In the genomic region with DNA sequence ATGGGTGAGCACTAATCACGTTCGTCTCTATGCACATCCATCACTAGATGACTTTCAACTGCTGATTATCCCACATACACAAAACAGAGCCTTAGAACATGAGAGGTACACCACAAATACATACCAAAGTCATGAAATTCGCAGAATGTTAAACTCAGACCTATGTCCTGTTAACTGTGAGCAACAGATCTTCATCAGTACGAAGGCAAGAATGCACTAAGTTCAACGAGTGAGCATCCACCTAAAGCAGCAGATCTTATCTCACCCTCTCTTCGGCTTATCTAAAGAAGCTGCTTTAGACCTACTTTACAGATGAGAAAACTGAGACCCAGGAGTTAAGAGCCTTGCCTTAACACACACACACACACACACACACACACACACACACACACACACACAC, we compare ENCODE assay signal across 13 mouse cellular contexts. TPM values are rescaled to one million over a fixed set of nuclear protein-coding genes. Genes with fewer than 3 reads are reported as not detected.
DNase-seq lines count a peak whose midpoint lies in the region; ATAC-seq and TF ChIP-seq lines count a peak whose summit lies in the region.
"Had no signal": no experiment of that assay in that cellular context is flagged by ENCODE, and none has a peak within 500 bp of the region (broad histone marks: within the 10 kb centered on the region; RNA-seq: fewer than 3 reads in every experiment).

No protein-coding gene starts in this region.

- H3K9me3 ChIP-seq in heart, embryonic 14.5 days (ENCODE audit: control insufficient read depth, low read length) = no peaks in the 10 kb centered on the region
- H3K9me3 ChIP-seq in lung, postnatal 0 days (ENCODE audit: low read length) = no peaks in the 10 kb centered on the region
- H3K9me3 ChIP-seq in liver, postnatal 0 days (ENCODE audit: low read length) = no peaks in the 10 kb centered on the region
- H3K9me3 ChIP-seq in intestine, embryonic 16.5 days (ENCODE audit: control insufficient read depth, low read length) = no peaks in the 10 kb centered on the region
- H3K9me3 ChIP-seq: liver, embryonic 15.5 days; midbrain, embryonic 15.5 days had no signal

- H3K27me3 ChIP-seq in heart, embryonic 14.5 days (ENCODE audit: control insufficient read depth, insufficient read depth, low read length) = peaks cover 7% of the 10 kb centered on the region; the same call in 1 of the 2 replicates
- 0 out of 2 replicates have a peak, but pooled peaks cover 4% of the 10 kb centered on the region for H3K27me3 ChIP-seq in lung, postnatal 0 days (replicated peaks; ENCODE audit: insufficient read depth, low read length)
- H3K27me3 ChIP-seq in liver, postnatal 0 days (ENCODE audit: insufficient read depth, low read length) = peaks cover 27% of the 10 kb centered on the region
- H3K27me3 ChIP-seq in intestine, embryonic 16.5 days (replicated peaks; ENCODE audit: control insufficient read depth, insufficient read depth, low read length) = peaks cover 11% of the 10 kb centered on the region; the same call in 1 of the 2 replicates

- peak overlapping the region; percentile 79 for H3K4me2 ChIP-seq in heart, embryonic 14.5 days (ENCODE audit: low read length)
- H3K4me2 ChIP-seq in lung, postnatal 0 days (replicated peaks; ENCODE audit: low read depth, low read length) = peak overlapping the region; percentile 88; the same call in 1 of the 2 replicates
- peak overlapping the region; percentile 66 for H3K4me2 ChIP-seq in liver, postnatal 0 days (ENCODE audit: low read depth, low read length)
- no peak overlapping the region for H3K4me2 ChIP-seq in intestine, embryonic 16.5 days (ENCODE audit: low read depth, low read length)
- H3K4me2 ChIP-seq: midbrain, embryonic 15.5 days had no signal

- H3K27ac ChIP-seq in heart, embryonic 14.5 days (replicated peaks in 1 of 2; ENCODE audit: control insufficient read depth in 1 of 2, insufficient read depth in 1 of 2, low read depth in 2 of 2, low read length in 2 of 2) = no peak overlapping the region
- H3K27ac ChIP-seq in lung, postnatal 0 days (ENCODE audit: low read length) = no peak overlapping the region
- H3K27ac ChIP-seq in brown adipose tissue, adult 24 weeks (replicated peaks; ENCODE audit: low read depth, low read length) = peak overlapping the region; percentile 79
- no peak overlapping the region for H3K27ac ChIP-seq in liver, postnatal 0 days (ENCODE audit: low read depth)
- no peak overlapping the region for H3K27ac ChIP-seq in intestine, embryonic 16.5 days (ENCODE audit: low read length)
- H3K27ac ChIP-seq: left cerebral cortex, adult 2 months; liver, embryonic 15.5 days; midbrain, embryonic 15.5 days had no signal

- TF ChIP-seq EP300 in lung, postnatal 0 days (IDR thresholded peaks at IDR 0.05) = no peak
- TF ChIP-seq EP300 in liver, postnatal 0 days (IDR thresholded peaks at IDR 0.05; ENCODE audit: low read depth) = no peak

- H3K36me3 ChIP-seq in heart, embryonic 14.5 days (ENCODE audit: control insufficient read depth, insufficient read depth, low read length) = no peaks in the 10 kb centered on the region
- H3K36me3 ChIP-seq in lung, postnatal 0 days (ENCODE audit: insufficient read depth, low read length) = no peaks in the 10 kb centered on the region
- no peaks in the 10 kb centered on the region for H3K36me3 ChIP-seq in liver, postnatal 0 days (replicated peaks; ENCODE audit: insufficient read depth, low read length)
- H3K36me3 ChIP-seq in intestine, embryonic 16.5 days (ENCODE audit: control insufficient read depth, insufficient read depth, low read length) = no peaks in the 10 kb centered on the region
- H3K36me3 ChIP-seq: liver, embryonic 15.5 days; midbrain, embryonic 15.5 days had no signal

- no peak overlapping the region for H3K9ac ChIP-seq in heart, embryonic 14.5 days (ENCODE audit: low read length)
- no peak overlapping the region for H3K9ac ChIP-seq in lung, postnatal 0 days (replicated peaks; ENCODE audit: low read depth)
- no peak overlapping the region for H3K9ac ChIP-seq in liver, postnatal 0 days (replicated peaks)
- no peak overlapping the region for H3K9ac ChIP-seq in intestine, embryonic 16.5 days (ENCODE audit: low read depth, low read length)
- H3K9ac ChIP-seq: liver, embryonic 15.5 days; midbrain, embryonic 15.5 days had no signal

- peaks cover under 1 to 9% of the 10 kb centered on the region in 2 experiments; a peak in 2 of 4 replicates for H3K4me1 ChIP-seq in heart, embryonic 14.5 days (ENCODE audit: control insufficient read depth in 2 of 2, insufficient read depth in 2 of 2, low read length in 2 of 2)
- H3K4me1 ChIP-seq in lung, postnatal 0 days (ENCODE audit: insufficient read depth, low read depth, low read length) = peaks cover 9% of the 10 kb centered on the region; the same call in 1 of the 2 replicates
- H3K4me1 ChIP-seq in brown adipose tissue, adult 24 weeks (ENCODE audit: control insufficient read depth, insufficient read depth, insufficient read length, low read length) = peaks cover 10% of the 10 kb centered on the region; the same call in 1 of the 2 replicates
- H3K4me1 ChIP-seq in liver, postnatal 0 days (ENCODE audit: insufficient read depth) = peaks cover 6% of the 10 kb centered on the region; the same call in 1 of the 2 replicates
- H3K4me1 ChIP-seq in intestine, embryonic 16.5 days (ENCODE audit: control insufficient read depth, insufficient read depth, low read length) = peaks cover 6% of the 10 kb centered on the region

- DNase-seq in heart, postnatal 4 days = no peak
- DNase-seq in lung, postnatal 0 days (ENCODE audit: low spot score) = no peak
- DNase-seq in lung, adult 18-20 months = no peak
- no peak for DNase-seq in liver, postnatal 0 days
- DNase-seq: cerebellum, adult 8-10 months; embryo, embryonic 11 days had no signal

- peak overlapping the region in 1 of 2 experiments; percentile 55; a peak in 1 of 4 replicates for H3K4me3 ChIP-seq in heart, embryonic 14.5 days (ENCODE audit: control insufficient read depth in 1 of 2, insufficient read depth in 1 of 2, low read depth in 1 of 2, low read length in 2 of 2)
- H3K4me3 ChIP-seq in lung, postnatal 0 days (ENCODE audit: low read depth, low read length) = no peak overlapping the region
- peak overlapping the region; percentile 66 for H3K4me3 ChIP-seq in brown adipose tissue, adult 24 weeks (ENCODE audit: insufficient read depth, low read depth, low read length)
- H3K4me3 ChIP-seq in liver, postnatal 0 days (ENCODE audit: low read depth, low read length) = no peak overlapping the region
- no peak overlapping the region for H3K4me3 ChIP-seq in intestine, embryonic 16.5 days (ENCODE audit: low read length)
- H3K4me3 ChIP-seq: left cerebral cortex, adult 2 months; liver, embryonic 15.5 days; midbrain, embryonic 15.5 days had no signal

- WGBS in heart, embryonic 14.5 days = 50% methylated on average over 6 of the region's 6 CpGs
- WGBS in lung, postnatal 0 days = 60% methylated on average over 6 of the region's 6 CpGs
- 56% methylated on average over 6 of the region's 6 CpGs for WGBS in liver, postnatal 0 days (ENCODE audit: insufficient replicate concordance)
- WGBS in intestine, embryonic 16.5 days = 70% methylated on average over 6 of the region's 6 CpGs

- no peak for ATAC-seq in heart, embryonic 14.5 days (ENCODE audit: insufficient number of reproducible peaks, insufficient read depth, low FRiP score, low read depth)
- no peak for ATAC-seq in lung, postnatal 0 days
- no peak for ATAC-seq in liver, postnatal 0 days
- no peak for ATAC-seq in intestine, embryonic 16.5 days
- ATAC-seq: intestine, postnatal 0 days; midbrain, embryonic 15.5 days had no signal

- TF ChIP-seq CTCF in lung, postnatal 0 days (IDR thresholded peaks at IDR 0.05) = no peak
- TF ChIP-seq CTCF in liver, postnatal 0 days (IDR thresholded peaks at IDR 0.05; ENCODE audit: low read depth) = no peak

RNA-seq across cellular contexts. Expression of a gene that starts 5.0 kb away (rescaled TPM):
- 20.6 and 22.4 TPM in 2 replicates for polyA plus RNA-seq in heart, embryonic 14.5 days (2014; fragmentation: Nextera tagmentation; extraction: Ambion mirVana)
- total RNA-seq in heart, postnatal 4 days (2021) = 10 to 100 TPM; 38.9 to 41.1 TPM
- 21.1 and 21.4 TPM in 2 replicates for polyA plus RNA-seq in lung, postnatal 0 days (2015; fragmentation: Nextera tagmentation; extraction: Ambion mirVana)
- polyA plus RNA-seq in brown adipose tissue, adult 24 weeks (2012; ENCODE audit: insufficient read depth, insufficient read length, missing spikeins) = 11.7 and 19.1 TPM in 2 replicates
- polyA plus RNA-seq in liver, postnatal 0 days (2015; fragmentation: Nextera tagmentation; extraction: Ambion mirVana) = 9.4 and 11.5 TPM in 2 replicates
- 10.1 and 10.3 TPM in 2 replicates for polyA plus RNA-seq in intestine, embryonic 16.5 days (2015; fragmentation: Nextera tagmentation; extraction: Ambion mirVana)
